Mouse (Mus musculus) heart, postnatal 0 days (tissue): ENCODE measurements around the gene Abhd12.

Experiments
- CTCF ChIP-seq: IDR thresholded peaks from 2 replicates; pipeline ENCODE4 v1.5.1; 2016; ENCODE audit warnings: antibody characterized with exemption, control low read depth, low read depth
- EP300 ChIP-seq: IDR thresholded peaks from 2 replicates; pipeline ENCODE4 v1.6.1; 2016; ENCODE audit warnings: antibody characterized with exemption, low read depth

- TF ChIP-seq CTCF (no peak), EP300 (no peak)
Measured at GRCm38 (mm10) chr2:150874508-150874907, 30.0 kb downstream of the Abhd12 start.
